Mouse (Mus musculus) brain, adult 2 months (tissue): ENCODE measurements around the gene Dync1li2.

Experiments
- DNase-seq: peaks from one replicate; pipeline ENCODE4 v3.0.0; 2011; ENCODE audit warnings: low read depth, low spot score

The Dync1li2 gene

DNA sequence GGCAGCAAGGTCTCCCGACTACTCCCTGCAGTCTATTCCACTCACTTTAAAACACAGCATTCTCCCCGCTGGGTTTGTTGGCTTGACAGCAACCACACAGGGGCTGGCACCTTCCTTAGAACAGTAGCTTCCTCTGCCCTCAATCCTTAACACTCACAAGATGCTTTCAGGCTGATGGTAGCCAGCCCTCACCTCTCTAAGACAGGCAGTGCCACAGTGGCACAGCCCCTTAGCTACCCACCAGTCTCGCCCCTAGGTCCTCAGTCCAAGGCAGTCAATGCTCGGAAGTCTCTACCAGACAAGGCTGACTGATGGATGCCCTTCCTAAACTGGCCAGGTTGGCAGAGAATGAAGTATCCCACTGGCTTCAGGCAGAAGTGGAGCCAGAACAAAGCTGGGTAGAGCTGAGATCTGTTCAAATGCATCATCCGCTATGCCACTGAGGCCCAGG, 61.9 kb downstream of the Dync1li2 start:
- DNase-seq = no peak

DNA sequence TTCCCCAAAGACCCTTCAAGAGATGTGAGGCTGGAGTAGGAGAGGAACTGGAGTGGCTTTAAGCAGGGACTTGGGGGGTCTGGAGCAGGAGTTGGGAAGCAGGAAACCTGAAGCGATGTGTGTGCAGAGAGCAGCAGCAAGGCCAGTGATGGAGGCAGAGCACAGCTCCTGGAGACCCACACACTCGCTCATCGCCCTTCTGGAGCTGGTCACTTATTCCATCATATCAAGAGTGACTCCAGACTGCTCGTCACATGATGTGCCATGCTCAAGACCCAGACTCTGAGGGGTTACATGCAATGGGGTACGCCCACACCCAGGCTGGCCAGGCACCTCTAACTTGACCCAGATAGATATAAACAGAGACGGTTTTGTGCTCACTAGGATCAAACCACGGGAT, 62.6 kb downstream of the Dync1li2 start:
- DNase-seq = no peak

DNA sequence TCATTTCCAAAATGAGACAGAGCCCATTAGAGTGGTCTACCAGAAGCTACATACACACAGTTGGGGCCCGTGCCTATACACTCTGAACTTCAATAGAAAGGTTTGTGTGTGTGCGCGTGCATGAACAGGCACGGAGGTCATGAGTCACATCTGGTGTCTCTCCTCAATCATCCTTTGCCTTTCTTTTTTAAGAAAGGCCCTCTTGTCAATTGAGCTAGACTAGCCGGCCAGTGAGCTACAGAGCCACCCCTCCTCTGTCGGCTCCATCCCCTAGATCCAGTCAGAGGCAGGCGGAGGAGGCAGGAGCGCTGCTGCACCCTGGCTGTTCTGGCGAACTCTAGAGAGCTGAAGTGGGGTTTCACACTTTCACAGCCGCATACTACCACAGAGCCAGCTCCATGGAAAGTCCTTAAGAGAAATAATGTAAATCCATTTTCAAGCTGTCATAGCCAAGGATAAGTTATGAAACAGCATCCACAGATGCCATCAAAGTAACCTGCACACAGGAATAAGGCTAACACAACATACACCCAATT, 63.5 kb downstream of the Dync1li2 start:
- peak; percentile 58 for DNase-seq

DNA sequence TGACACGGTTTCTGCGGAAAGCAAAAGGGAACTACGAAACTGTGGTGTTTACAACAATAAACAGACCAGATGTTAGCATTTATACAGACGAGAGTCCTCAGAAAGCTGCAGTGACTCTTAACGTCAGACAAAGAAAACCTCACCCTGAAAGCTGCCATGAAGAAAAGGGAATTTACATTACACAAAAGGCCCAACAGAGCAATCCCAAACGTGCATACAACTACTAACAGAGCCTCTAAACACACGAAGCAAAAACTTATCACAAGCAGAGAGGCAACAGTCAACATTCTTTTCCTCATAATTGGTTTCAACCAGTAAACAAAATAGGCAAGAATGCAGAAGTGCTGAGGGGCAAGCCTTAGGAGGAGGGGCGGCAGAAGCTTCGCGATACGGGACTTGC, 66.2 kb downstream of the Dync1li2 start:
- DNase-seq = no peak

DNA sequence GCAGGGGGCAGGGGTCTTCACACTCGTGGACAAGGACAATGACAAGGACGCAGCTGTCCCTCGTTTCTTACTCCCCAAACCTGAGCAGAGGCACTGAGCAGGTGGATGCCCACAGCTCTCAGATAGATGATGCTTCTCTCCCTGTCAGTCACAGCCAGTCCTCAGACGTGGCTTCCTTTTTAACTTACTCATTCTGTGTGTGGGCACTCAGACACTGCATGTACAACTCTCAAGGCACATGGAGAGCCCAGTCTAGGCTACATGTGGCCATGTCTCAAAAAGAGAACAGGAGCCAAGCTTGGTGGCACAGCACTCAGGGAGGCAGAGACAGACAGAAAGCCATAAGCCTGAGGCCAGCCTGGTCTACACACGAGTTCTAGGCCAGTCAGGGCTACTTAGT, 66.9 kb downstream of the Dync1li2 start:
- DNase-seq = peak; percentile 59

DNA sequence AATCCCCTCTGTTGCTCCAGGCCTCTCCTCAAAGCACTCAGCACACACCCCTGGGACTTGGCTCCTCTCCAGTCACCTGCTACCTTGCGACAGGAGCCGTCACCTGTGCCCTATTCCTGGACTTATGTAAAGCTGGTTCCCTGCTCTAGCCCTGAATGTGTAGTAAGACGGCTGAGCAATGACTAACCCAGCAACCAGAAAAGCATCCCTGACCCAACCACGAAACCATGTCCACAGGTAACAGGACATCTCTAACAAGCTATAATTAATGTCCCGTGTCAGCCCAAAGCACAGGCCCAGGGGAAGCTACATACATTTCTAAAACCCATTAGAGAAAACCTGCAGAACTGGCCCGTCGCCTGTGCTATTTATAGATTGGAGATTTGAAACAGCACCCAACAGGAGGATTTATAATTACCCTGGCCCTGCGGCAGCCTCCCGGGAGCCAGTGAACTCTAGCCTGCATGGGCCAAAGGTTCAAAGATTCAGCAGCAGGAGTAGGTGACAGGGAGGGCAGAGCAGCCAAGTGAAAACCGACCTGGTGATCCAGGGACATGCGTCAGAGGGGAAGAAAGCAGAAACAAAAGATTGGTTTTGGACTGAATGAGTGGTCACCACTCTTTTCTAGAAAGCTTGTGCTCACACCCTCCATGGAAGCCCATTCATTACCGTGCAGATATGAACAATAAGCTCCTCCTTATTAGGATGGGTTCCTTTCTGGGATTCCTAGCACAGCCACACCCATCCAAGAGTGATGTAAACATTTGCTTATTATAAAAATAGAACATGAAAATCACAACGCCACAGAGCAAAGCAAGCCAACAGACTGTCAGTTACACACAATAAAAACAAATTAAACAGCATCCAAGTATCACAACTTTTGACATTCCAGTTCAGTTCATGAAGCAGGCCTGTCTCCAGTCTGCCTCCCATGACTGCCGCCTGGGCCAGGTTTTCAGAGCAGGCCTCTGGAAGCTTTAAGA, 67.7 kb downstream of the Dync1li2 start:
- DNase-seq = peak; percentile 68

DNA sequence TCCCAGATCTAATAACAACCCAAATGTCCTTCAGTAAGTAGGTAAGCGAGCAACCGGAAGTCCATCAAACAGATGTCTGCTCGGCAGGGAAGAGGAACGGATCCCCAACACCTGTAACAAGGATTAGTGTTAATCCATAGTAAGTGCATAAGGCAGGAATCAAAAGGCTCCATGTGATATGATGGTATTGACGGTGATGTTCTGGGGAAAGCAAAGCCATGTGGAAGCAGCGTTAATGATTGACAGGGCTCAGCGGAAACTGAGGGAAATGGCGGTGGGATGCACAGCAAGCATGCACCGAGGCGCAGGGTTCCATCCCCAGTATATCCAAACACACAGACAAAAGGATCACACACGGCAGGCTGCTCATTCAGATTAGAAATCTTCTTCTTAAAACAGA, 68.6 kb downstream of the Dync1li2 start:
- DNase-seq = no peak

DNA sequence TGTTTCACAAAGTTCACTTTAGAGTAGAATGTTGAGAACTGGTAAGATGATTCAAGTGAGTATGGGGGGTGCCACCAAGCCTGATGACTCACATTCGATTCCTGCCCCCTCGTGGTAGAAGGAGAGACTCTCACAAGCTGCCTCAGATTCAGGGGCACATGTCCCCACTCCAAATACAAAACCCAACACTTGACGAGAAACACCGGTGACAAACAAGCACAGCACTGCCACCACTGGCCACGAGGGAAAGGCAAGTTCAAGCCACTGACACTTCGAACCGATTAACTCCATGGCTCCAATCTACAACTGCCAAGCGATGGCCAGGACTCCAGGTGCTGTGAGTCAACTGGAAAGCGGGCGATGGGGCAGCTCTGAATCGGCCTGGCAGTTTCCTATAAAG, 69.1 kb downstream of the Dync1li2 start:
- peak; percentile 65 for DNase-seq

DNA sequence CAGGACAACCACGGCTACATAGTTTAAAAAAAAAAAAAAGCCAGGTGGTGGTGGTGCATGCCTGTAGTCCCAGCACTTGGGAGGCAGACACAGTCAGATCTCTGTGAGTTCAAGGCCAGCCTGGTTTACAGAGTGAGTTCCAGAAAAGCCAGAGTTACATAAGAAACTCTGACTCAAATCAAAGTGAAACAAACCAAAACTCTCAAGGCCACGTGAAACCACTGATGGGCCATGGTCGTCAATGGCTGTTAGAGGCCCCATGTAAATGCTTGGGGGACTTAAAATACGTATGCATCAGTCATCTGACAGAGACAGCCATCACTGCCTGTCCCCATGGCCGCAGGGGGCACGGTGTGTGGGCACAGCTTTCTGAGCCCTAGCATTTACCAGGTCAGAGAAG, 71.7 kb downstream of the Dync1li2 start:
- DNase-seq = no peak

DNA sequence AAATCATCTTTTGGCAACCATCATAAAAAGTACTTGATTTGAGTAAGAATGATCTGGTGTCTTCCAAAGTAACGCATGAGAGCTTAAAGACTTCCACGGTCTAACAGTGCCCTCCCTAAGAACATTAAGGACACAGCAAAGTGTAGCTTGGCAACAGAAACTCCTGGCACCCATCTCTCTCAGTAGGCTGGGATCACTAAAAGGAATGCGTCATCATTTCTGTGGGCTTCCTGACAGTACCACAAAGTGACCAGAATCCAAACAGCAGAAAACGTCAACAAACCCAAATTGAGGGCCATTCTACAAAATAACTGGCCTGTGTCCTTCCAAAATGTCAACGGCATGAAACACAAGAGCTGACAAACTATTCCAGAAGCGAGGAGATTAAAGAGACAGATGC, 72.8 kb downstream of the Dync1li2 start:
- DNase-seq = peak; percentile 71

DNA sequence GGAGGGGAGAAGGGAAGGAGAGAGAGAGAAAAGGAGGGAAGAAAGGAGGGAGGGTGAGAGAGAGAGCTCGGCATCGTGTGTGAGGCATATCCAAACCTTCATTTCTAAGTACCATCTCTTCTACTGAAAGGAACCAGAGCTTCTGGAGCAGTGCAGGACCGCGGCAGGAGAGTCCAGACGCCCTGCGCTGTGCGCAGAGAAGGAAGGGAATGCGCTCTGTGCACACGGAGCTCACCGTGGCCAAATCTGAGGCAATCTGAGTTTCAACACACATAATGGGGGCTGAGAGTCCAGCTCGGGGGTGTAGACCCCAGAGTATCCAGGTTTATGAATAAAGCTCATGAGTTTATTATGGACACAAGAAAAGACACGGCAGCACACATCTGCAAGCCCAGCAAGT, 73.3 kb downstream of the Dync1li2 start:
- no peak for DNase-seq
